Mouse (Mus musculus) MEL (cell line): ENCODE results near the gene Fam19a1.

Experiments used
- CTCF ChIP-seq, 3 experiments: IDR thresholded peaks in 2 of 3; conservative IDR thresholded peaks in 1 of 3; 2 replicates each; pipeline ENCODE4 v1.5.1; 2011 to 2012; ENCODE audit warnings: low read length in 3 of 3, low read depth in 2 of 3, mild to moderate bottlenecking in 2 of 3, improper control_type of control experiment in 1 of 3, inconsistent platforms in 1 of 3, mixed read lengths in 1 of 3, moderate library complexity in 1 of 3; ENCODE audit not compliant: control insufficient read depth in 1 of 3, insufficient read depth in 1 of 3, poor library complexity in 1 of 3, severe bottlenecking in 1 of 3
- EP300 ChIP-seq, 2 experiments: IDR thresholded peaks; 2 replicates each; pipeline ENCODE4 v1.6.1; 2011; ENCODE audit warnings: improper control_type of control experiment in 2 of 2, low read length in 2 of 2, low read depth in 1 of 2, mild to moderate bottlenecking in 1 of 2
- MAFK ChIP-seq: IDR thresholded peaks from 2 replicates; pipeline ENCODE4 v1.6.1; 2011; ENCODE audit warnings: low read depth, mild to moderate bottlenecking, low read length, improper control_type of control experiment, borderline replicate concordance
- POLR2A ChIP-seq, 2 experiments: IDR thresholded peaks; 2 replicates each; pipeline ENCODE4 v1.6.1; 2011 to 2012; ENCODE audit warnings: low read length in 2 of 2, mild to moderate bottlenecking in 2 of 2, control low read depth in 1 of 2, improper control_type of control experiment in 1 of 2, low read depth in 1 of 2, moderate library complexity in 1 of 2; ENCODE audit not compliant: control insufficient read depth in 1 of 2, insufficient read depth in 1 of 2, poor library complexity in 1 of 2
- POLR2AphosphoS2 ChIP-seq: IDR thresholded peaks from 2 replicates; pipeline ENCODE4 v1.6.1; 2011; ENCODE audit warnings: low read length, improper control_type of control experiment
- ZMIZ1 ChIP-seq: IDR thresholded peaks from 2 replicates; pipeline ENCODE4 v1.6.1; 2012; ENCODE audit warnings: low read depth, mild to moderate bottlenecking, inconsistent platforms, low read length, improper control_type of control experiment, moderate library complexity

GRCm38 (mm10) chr6:96432397-96432796, 319.4 kb downstream of the Fam19a1 start:
- TF ChIP-seq MAFK (no peak), CTCF (IDR thresholded peaks at IDR 0.05 in 2 of 3, conservative IDR thresholded peaks at IDR 0.05 in 1 of 3; ENCODE audit: control insufficient read depth in 1 of 3, insufficient read depth in 1 of 3, low read depth in 2 of 3, low read length in 3 of 3, poor library complexity in 1 of 3, severe bottlenecking in 1 of 3) (no peak), EP300 (IDR thresholded peaks at IDR 0.05; ENCODE audit: low read depth in 1 of 2, low read length in 2 of 2) (no peak), POLR2A (IDR thresholded peaks at IDR 0.05; ENCODE audit: control insufficient read depth in 1 of 2, insufficient read depth in 1 of 2, low read depth in 1 of 2, low read length in 2 of 2, poor library complexity in 1 of 2) (no peak), ZMIZ1 (no peak), POLR2AphosphoS2 (no peak)
